Mouse (Mus musculus): ENCODE results near the gene Sema4c. TPM values are rescaled to one million over a fixed set of nuclear protein-coding genes. Genes with fewer than 3 reads are reported as not detected.

The Sema4c gene
- total and polyA plus RNA-seq, 3 experiments = 0.19 to 1.4 TPM; not detected in 1

- peak overlapping the region; percentile 82 to 89 for H3K4me3 ChIP-seq (ENCODE audit: control insufficient read depth in 1 of 2, insufficient read depth in 1 of 2, low read depth in 2 of 2, low read length in 2 of 2)
- no peaks in the 10 kb centered on the region for H3K27me3 ChIP-seq (ENCODE audit: control insufficient read depth in 1 of 2, insufficient read depth in 2 of 2, low read length in 2 of 2)
- peak overlapping the region; percentile 53 for H3K27ac ChIP-seq (ENCODE audit: control insufficient read depth, low read depth, low read length)
- peak; percentile 29 for DNase-seq (ENCODE audit: low read depth, low spot score)
- peaks cover 8% of the 10 kb centered on the region for H3K79me2 ChIP-seq (ENCODE audit: control insufficient read depth, insufficient read depth, low read length, poor library complexity)
- H3K36me3 ChIP-seq (ENCODE audit: control insufficient read depth in 1 of 2, insufficient read depth in 2 of 2, low read length in 2 of 2) = peaks cover 0 to 3% of the 10 kb centered on the region in 2 experiments; a peak in 2 of 4 replicates
- no peaks in the 10 kb centered on the region for H3K9me3 ChIP-seq (replicated peaks; ENCODE audit: insufficient read depth, low read length)
- H3K9ac ChIP-seq (ENCODE audit: control insufficient read depth, low read depth, low read length, poor library complexity, severe bottlenecking) = peak overlapping the region; percentile 79
- TF ChIP-seq NRF1 (IDR thresholded peaks at IDR 0.05; ENCODE audit: insufficient read depth, low read depth, low read length, poor library complexity, severe bottlenecking) (peak; percentile 66), CTCF (IDR thresholded peaks at IDR 0.05 in 2 of 3, conservative IDR thresholded peaks at IDR 0.05 in 1 of 3; ENCODE audit: control insufficient read depth in 1 of 3, insufficient read depth in 1 of 3, low read depth in 2 of 3, low read length in 3 of 3, poor library complexity in 1 of 3, severe bottlenecking in 1 of 3) (no peak)
- H3K4me1 ChIP-seq (ENCODE audit: control insufficient read depth in 1 of 2, insufficient read depth in 2 of 2, low read length in 2 of 2) = peaks cover 2 to 9% of the 10 kb centered on the region in 2 experiments
Observed at GRCm38 (mm10) chr1:36512089-36512965, 45.8 kb downstream of the Sema4c start.

- H3K9me3 ChIP-seq (replicated peaks; ENCODE audit: insufficient read depth, low read length) = no peaks in the 10 kb centered on the region
- no peaks in the 10 kb centered on the region for H3K27me3 ChIP-seq (ENCODE audit: control insufficient read depth in 1 of 2, insufficient read depth in 2 of 2, low read length in 2 of 2)
- H3K27ac ChIP-seq (ENCODE audit: control insufficient read depth, low read depth, low read length) = peak within 1 kb of the TSS; percentile 53
- peaks cover 0 to 3% of the 10 kb centered on the region in 2 experiments; a peak in 2 of 4 replicates for H3K36me3 ChIP-seq (ENCODE audit: control insufficient read depth in 1 of 2, insufficient read depth in 2 of 2, low read length in 2 of 2)
- peak; percentile 98 for DNase-seq (ENCODE audit: low read depth, low spot score)
- H3K4me1 ChIP-seq (ENCODE audit: control insufficient read depth in 1 of 2, insufficient read depth in 2 of 2, low read length in 2 of 2) = peaks cover 2 to 9% of the 10 kb centered on the region in 2 experiments
- H3K9ac ChIP-seq (ENCODE audit: control insufficient read depth, low read depth, low read length, poor library complexity, severe bottlenecking) = peak within 1 kb of the TSS; percentile 79
- peak within 1 kb of the TSS; percentile 82 to 89 for H3K4me3 ChIP-seq (ENCODE audit: control insufficient read depth in 1 of 2, insufficient read depth in 1 of 2, low read depth in 2 of 2, low read length in 2 of 2)
- H3K79me2 ChIP-seq (ENCODE audit: control insufficient read depth, insufficient read depth, low read length, poor library complexity) = peaks cover 8% of the 10 kb centered on the region
- no peak for TF ChIP-seq POLR2AphosphoS2 (IDR thresholded peaks at IDR 0.05; ENCODE audit: low read length)
- TF ChIP-seq JUND (IDR thresholded peaks at IDR 0.05; ENCODE audit: low read depth, low read length) = no peak
- no peak for TF ChIP-seq USF1 (IDR thresholded peaks at IDR 0.05; ENCODE audit: low read depth, low read length)
- TF ChIP-seq MEF2A (IDR thresholded peaks at IDR 0.05; ENCODE audit: extremely low read depth, insufficient replicate concordance, low read depth, low read length, poor library complexity, severe bottlenecking) = no peak
- peak; percentile 74; the same call in 1 of the 2 replicates for TF ChIP-seq MAZ (IDR thresholded peaks at IDR 0.05; ENCODE audit: low read depth, low read length)
- no peak for TF ChIP-seq RCOR1 (IDR thresholded peaks at IDR 0.05; ENCODE audit: low read depth, low read length)
- TF ChIP-seq TAL1 (IDR thresholded peaks at IDR 0.05; ENCODE audit: low read length) = no peak
- no peak; the same call in 1 of the 2 replicates for TF ChIP-seq ZC3H11A (IDR thresholded peaks at IDR 0.05; ENCODE audit: low read depth, low read length)
- TF ChIP-seq BHLHE40 (IDR thresholded peaks at IDR 0.05; ENCODE audit: borderline replicate concordance, low read depth, low read length) = no peak
- TF ChIP-seq POLR2AphosphoS5 (IDR thresholded peaks at IDR 0.05; ENCODE audit: borderline replicate concordance, low read depth, low read length) = no peak
- TF ChIP-seq SIN3A (IDR thresholded peaks at IDR 0.05; ENCODE audit: low read length) = peak; percentile 90
- no peak for TF ChIP-seq ETS1 (IDR thresholded peaks at IDR 0.05; ENCODE audit: low read depth, low read length)
- TF ChIP-seq ZMIZ1 (IDR thresholded peaks at IDR 0.05; ENCODE audit: low read depth, low read length) = no peak
- no peak for TF ChIP-seq ZNF384 (IDR thresholded peaks at IDR 0.05; ENCODE audit: low read depth, low read length)
- TF ChIP-seq NRF1 (IDR thresholded peaks at IDR 0.05; ENCODE audit: insufficient read depth, low read depth, low read length, poor library complexity, severe bottlenecking) = peak; percentile 47; the same call in 1 of the 2 replicates
- peak; percentile 69 to 76 (median 71) for TF ChIP-seq CTCF (IDR thresholded peaks at IDR 0.05 in 2 of 3, conservative IDR thresholded peaks at IDR 0.05 in 1 of 3; ENCODE audit: control insufficient read depth in 1 of 3, insufficient read depth in 1 of 3, low read depth in 2 of 3, low read length in 3 of 3, poor library complexity in 1 of 3, severe bottlenecking in 1 of 3)
- peak; percentile 86 for TF ChIP-seq HCFC1 (IDR thresholded peaks at IDR 0.05; ENCODE audit: low read depth, low read length)
- TF ChIP-seq TBP (IDR thresholded peaks at IDR 0.05; ENCODE audit: low read depth, low read length) = 0 out of 2 replicates have a peak, but pooled peaks have one; percentile 17
- peak; percentile 52 for TF ChIP-seq TCF12 (IDR thresholded peaks at IDR 0.05; ENCODE audit: low read depth, low read length)
- TF ChIP-seq RAD21 (IDR thresholded peaks at IDR 0.05; ENCODE audit: low read depth, low read length) = peak; percentile 50
- no peak for TF ChIP-seq EP300 (IDR thresholded peaks at IDR 0.05; ENCODE audit: low read depth in 1 of 2, low read length in 2 of 2)
- TF ChIP-seq MAX (IDR thresholded peaks at IDR 0.05; ENCODE audit: low read length) = no peak
- TF ChIP-seq KAT2A (conservative IDR thresholded peaks at IDR 0.05; ENCODE audit: low read depth, low read length) = peak; percentile 64; the same call in 1 of the 2 replicates
- TF ChIP-seq GABPA (IDR thresholded peaks at IDR 0.05; ENCODE audit: low read depth, low read length) = no peak
- peak; percentile 57; the same call in 1 of the 2 replicates for TF ChIP-seq NELFE (IDR thresholded peaks at IDR 0.05; ENCODE audit: low read depth, low read length)
- TF ChIP-seq MXI1 (IDR thresholded peaks at IDR 0.05; ENCODE audit: low read depth, low read length) = peak; percentile 54; the same call in 1 of the 2 replicates
Observed at GRCm38 (mm10) chr1:36511289-36512021, 46.7 kb downstream of the Sema4c start, which contains the start of gene Cnnm3. Cnnm3 (plus strand) TSS chr1:36511867.
